Mouse (Mus musculus) left cerebral cortex, adult 18-20 months (tissue): ENCODE results near the gene Utrn. TPM values are rescaled to one million over a fixed set of nuclear protein-coding genes. Genes with fewer than 3 reads are reported as not detected.

Experiments used
- DNase-seq, 2 experiments: peaks; one replicate each; pipeline ENCODE4 v3.0.0; 2021 to 2022; ENCODE audit warnings: low spot score in 2 of 2, mixed read lengths in 1 of 2
- total RNA-seq, 2 experiments: library from RNA; stranded (reverse); gene quantifications; 2 replicates each; pipeline ENCODE4 v1.2.3; 2021

The Utrn gene
- total RNA-seq, 2 experiments from 2014 or later = 61.6 to 69.4 TPM

- DNase-seq = no peak
Measured at GRCm38 (mm10) chr10:12700576-12700975, 168.6 kb downstream of the Utrn start.

DNA sequence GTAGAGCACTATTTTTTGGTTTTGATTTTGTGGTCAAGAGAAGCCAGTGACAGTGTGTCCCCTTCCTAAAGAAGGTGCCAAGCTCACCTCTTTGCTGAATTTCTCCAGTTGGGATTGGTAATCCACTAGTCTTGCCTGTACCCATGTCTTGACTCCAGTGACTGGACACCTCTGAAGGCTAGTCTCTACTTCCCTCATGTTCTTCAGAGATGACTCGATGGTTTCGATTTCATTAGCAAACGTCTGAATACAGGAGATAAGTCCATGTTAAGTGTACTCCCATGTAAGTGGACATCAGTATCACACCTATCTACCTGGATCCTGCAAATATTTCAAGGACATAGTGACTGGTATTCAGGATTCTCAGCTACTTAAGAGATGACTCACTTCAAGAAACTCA lies 171.3 kb downstream of the Utrn start:
- no peak for DNase-seq

DNA sequence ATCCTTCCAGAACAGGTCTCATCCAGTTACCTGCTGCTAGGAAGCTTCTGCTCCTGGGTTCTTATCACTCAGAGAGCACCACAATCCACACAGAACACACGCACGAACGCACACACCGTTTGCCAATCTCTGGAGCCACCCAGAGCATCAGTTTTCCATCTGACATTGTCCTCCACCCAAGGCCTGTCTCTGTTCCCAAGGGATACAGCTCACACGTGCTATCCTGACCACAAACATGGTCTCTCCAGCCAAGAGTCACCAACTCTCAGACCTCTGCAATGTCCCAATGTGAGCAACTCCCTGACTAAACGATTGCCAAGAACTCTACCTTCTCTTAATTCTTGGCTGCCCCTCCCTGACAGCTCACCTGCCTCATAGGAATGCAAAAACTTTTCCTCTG lies 172.5 kb downstream of the Utrn start:
- no peak for DNase-seq

GRCm38 (mm10) chr10:12694774-12695173 lies 174.4 kb downstream of the Utrn start:
- no peak for DNase-seq

DNA sequence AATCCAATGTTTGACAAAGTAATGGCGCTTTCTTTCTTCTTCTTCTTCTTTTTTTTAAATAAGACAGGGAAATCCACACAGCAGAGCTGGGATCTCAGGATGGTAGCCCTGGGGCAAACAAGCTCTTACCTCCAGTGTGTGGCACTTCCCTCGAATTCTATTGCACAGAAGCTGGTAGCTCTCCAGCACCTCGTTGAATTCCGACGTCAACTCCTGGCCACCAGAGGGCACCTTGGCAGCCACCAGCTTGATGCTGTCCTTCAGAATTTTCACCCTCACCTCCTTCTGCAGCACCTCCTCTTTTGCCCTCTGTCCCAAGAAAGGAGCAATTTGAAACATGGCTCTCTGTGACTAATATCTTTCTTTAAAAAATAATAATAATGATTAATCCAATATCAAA lies 178.6 kb downstream of the Utrn start:
- peak; percentile 76 to 80 for DNase-seq

GRCm38 (mm10) chr10:12685683-12686082 lies 183.5 kb downstream of the Utrn start:
- DNase-seq = no peak

GRCm38 (mm10) chr10:12684018-12684417 lies 185.1 kb downstream of the Utrn start:
- DNase-seq = peak in 1 of 2 experiments; percentile 7

DNA sequence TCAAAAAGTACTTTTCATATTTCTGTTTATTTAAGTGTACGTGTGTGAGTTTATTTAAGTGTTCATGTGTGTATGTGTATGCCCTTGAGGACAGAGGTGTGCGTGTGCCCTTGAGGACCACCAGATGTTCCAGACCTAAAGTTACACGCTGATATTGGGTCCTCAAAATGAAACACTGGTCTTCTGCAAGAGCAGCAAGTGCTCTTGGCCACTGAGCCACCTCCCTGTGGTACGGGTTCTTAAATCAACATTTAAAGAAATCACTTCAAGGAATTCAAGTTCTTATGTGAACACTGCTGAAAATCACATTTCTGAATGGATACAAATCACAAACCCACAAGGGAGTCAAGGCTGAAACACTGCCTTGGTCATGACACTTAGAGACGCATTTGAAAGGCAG lies 195.9 kb downstream of the Utrn start:
- no peak for DNase-seq

DNA sequence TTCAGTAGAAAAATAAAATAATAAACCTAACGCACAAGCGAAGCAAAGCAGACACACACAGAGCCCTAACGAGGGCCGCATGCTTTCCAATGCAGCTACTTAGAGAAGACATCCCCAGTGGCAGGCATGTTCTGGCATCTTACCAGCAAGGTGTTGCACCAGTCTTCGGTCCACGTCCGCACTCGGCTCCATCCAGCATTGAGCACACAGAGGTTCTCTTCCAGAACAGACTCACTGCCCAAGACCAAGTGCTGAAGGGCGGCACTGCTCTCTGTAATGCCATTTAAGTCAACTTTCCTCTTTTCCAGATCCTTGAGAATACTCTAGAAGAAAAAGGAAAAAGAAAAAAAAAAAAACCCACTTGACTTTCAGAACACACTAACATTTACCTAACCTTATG lies 197.6 kb downstream of the Utrn start:
- DNase-seq = no peak

GRCm38 (mm10) chr10:12662035-12662434 lies 207.1 kb downstream of the Utrn start:
- DNase-seq = no peak

GRCm38 (mm10) chr10:12658023-12658744 lies 211.0 kb downstream of the Utrn start:
- no peak for DNase-seq

- no peak for DNase-seq
Measured at GRCm38 (mm10) chr10:12652988-12653387, 216.2 kb downstream of the Utrn start.

DNA sequence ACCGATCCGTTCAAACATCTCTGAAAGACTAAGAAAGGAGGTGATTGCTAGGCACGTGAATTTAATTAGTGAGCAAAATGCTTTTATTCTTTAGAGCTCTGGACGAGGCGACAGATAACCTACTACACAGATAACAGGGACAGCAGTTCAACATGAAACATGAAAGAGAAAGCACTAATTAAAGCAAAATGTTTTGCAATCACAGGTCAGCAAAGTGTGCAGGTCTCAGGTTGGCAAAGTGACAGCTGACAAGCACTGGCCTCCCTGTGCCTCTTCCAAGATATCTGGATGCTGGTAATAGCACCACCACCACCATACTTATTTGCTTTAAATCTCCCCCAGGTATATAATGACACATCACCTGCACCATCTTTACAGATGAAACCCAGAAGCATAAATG lies 223.0 kb downstream of the Utrn start:
- DNase-seq = no peak

GRCm38 (mm10) chr10:12643336-12643735 lies 225.8 kb downstream of the Utrn start:
- DNase-seq = peak; percentile 26 to 29

DNA sequence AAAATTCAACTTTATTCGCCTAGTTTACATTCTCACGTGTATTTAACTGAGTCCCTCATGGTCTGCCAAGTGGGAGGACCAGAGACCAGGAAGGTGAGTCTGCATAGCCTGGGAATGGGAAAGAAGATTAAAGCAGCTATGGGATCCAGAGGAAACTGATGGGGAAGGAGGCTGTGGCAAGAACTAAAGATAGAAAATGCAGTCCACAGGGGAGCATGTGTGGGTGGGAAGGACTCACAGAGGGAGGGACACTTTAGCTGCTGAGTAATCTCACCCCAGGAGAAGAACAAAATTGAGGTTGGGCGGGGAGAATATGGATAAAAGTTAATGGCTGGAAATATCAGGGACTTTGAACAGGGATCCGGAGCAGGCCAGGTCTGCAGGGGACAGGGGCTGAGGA lies 229.5 kb downstream of the Utrn start:
- DNase-seq = no peak

DNA sequence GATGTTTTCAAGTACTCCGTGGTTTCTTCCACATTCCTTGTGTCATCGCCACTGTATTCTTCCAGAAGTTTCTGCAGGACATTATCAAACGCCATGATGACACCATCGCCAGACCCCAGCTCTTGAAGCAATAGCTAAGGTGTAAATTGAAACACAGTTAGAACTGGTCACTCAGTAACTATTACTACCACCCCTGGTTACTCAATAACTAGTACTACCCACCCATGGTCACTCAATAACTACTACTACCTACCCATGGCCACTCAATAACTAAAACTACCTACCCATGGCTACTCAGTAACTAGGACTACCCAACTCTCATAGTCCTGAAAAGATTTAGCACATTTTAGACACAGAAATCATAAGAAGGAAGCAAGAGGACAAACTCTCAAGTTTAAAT lies 235.2 kb downstream of the Utrn start:
- DNase-seq = no peak

GRCm38 (mm10) chr10:12630933-12631332 lies 238.2 kb downstream of the Utrn start:
- DNase-seq = no peak

DNA sequence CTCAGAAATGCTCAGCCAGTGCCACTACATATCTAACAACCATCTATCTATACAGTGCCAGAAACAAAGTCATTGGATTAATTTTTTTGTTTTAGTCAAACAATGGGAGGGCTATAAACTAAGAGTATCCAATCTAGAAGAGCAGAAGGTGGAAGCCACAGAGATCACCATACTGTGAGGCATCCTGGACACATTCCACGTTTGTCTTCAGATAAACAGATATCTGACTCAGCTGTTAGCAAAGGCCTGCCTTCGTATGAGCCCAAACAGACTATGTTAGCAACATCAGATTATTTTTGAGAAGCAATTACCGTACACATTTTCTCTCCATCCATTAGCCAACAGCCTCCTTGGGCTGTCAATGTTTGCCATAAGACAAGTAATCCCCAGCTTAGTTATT lies 250.8 kb downstream of the Utrn start:
- no peak for DNase-seq

DNA sequence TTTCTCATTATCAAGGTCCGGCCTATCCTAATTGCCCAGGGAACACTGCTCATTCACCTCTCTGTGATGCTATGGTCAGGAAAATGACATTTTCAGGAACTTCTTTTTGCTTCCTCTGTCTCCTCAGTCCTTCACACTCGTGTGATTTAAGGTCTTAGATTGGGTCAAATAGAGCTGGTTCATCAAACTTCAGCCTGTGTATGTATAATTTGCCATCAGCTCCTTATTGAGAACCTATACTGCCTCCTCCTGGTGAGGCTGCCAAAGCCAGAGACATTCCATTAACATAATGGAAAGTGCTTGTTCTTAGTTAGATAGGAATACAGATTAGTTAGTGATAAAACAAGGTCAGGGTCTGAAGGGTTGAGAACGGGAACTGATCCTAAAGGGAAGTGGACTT lies 253.4 kb downstream of the Utrn start:
- no peak for DNase-seq

DNA sequence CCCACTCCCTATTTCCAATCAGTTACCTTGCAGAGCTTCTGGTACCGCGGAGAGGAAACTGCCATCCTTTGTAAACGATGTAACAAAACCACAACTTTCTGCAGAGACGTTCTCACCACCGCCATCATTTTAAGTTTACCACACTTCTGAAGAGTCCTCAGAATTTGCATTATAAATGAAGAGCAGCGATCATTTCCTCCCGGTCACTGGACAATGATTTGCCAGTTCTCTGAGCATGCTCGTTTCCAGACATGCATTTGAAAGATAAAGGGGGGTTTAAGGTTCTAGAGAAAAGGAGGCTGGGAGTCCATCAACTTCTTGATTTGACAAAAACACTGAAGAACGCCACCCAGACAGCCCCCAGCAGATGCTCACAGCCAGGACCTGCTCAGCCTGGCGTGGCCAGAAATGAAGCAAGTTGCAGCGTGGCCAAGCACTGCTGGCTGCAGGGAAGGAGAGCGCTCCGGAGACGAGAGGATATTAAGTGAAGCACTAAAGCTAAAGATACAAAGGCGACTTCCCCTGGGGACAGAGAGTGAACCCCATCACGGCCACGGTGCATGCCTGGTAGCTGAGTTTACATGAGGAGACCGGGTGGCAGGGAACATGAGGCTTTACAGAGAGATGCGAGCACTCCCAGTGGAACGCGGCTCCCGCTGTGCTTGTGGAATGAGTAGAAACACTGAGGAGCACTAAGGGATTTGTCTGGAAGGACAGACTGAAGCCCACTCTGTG lies 254.5 kb downstream of the Utrn start:
- peak; percentile 52 to 57 for DNase-seq

DNA sequence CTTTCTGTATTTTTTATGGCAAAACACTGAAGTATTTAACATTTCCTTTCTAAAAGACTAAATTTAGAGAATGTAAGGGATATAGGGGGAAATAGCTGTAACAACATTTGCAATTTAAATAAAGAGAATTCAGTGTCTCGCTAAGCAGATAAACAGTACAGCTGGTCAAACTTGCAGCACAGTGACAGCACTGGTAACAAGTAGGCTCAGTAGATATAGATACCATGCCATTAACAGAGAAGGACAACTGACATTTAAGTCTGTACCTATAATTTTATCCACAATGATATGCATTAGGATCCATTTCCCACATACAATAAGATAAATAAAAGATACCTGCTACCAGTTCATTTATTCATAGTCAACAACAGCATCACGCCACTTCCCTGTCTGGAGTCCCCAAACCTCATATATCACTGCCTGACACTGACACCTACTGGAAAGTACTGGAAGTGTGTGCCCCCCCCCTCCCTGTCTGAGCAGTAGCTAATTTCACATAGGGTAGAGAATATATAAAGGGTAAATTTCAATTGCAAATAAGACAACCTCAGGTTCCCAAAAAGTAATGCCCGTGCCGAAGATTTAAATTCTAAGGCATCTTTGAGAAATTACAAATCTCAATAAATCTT lies 256.8 kb downstream of the Utrn start:
- DNase-seq = peak; percentile 29 to 42

GRCm38 (mm10) chr10:12609896-12610295 lies 259.3 kb downstream of the Utrn start:
- DNase-seq = no peak
